Mouse (Mus musculus) neural tube, embryonic 11.5 days (tissue): ENCODE data around the gene Tex48. TPM values are rescaled to one million over a fixed set of nuclear protein-coding genes. Genes with fewer than 3 reads are reported as not detected.

Source experiments
- ATAC-seq: fragments of 200-750 bp; cut with Nextera tagmentation; 2 replicates; pipeline ENCODE4 v1.8.0; 2017; ENCODE audit warnings: moderate number of reproducible peaks, mild to moderate bottlenecking, moderate TSS enrichment, moderate library complexity; ENCODE audit not compliant: insufficient read depth, low FRiP score, low TSS enrichment
- DNase-seq: peaks from one replicate; pipeline ENCODE4 v3.0.0-alpha.2; 2015; ENCODE audit warnings: low spot score
- H3K27ac ChIP-seq: fragments of 300-500 bp; sonication (generic); 2 replicates; pipeline ENCODE4 v1.5.1; 2014; ENCODE audit warnings: low read depth, mild to moderate bottlenecking, low read length
- H3K27me3 ChIP-seq: fragments of 300-500 bp; sonication (generic); 2 replicates; pipeline ENCODE4 v1.6.1; 2014; ENCODE audit warnings: mild to moderate bottlenecking, low read length, mixed read lengths; ENCODE audit not compliant: control insufficient read depth, insufficient read depth
- H3K36me3 ChIP-seq: fragments of 300-500 bp; sonication (generic); 2 replicates; pipeline ENCODE4 v1.6.1; 2014; ENCODE audit warnings: mild to moderate bottlenecking, low read length, moderate library complexity, mixed read lengths; ENCODE audit not compliant: control insufficient read depth, insufficient read depth
- H3K4me1 ChIP-seq: fragments of 300-500 bp; sonication (generic); 2 replicates; pipeline ENCODE4 v1.6.1; 2014; ENCODE audit warnings: low read length, mixed read lengths; ENCODE audit not compliant: control insufficient read depth, insufficient read depth
- H3K4me2 ChIP-seq: fragments of 300-500 bp; sonication (generic); 2 replicates; pipeline ENCODE4 v1.6.1; 2014; ENCODE audit warnings: low read depth, mild to moderate bottlenecking, moderate library complexity
- H3K4me3 ChIP-seq: fragments of 300-500 bp; sonication (generic); 2 replicates; pipeline ENCODE4 v1.5.1; 2014; ENCODE audit warnings: low read depth, low read length
- H3K9ac ChIP-seq: fragments of 300-500 bp; sonication (generic); 2 replicates; pipeline ENCODE4 v1.6.1; 2014; ENCODE audit warnings: mild to moderate bottlenecking, low read length
- H3K9me3 ChIP-seq: fragments of 300-500 bp; sonication (generic); 2 replicates; pipeline ENCODE4 v1.6.1; 2016; ENCODE audit warnings: low read length; ENCODE audit not compliant: control insufficient read depth
- WGBS: fragments of 180-500 bp; shearing (Covaris S2); extraction: QIAGEN DNeasy Blood & Tissue Kit; methylation state at CpG from one replicate; pipeline ENCODE4 v1.1.7; 2014; 5-methylcytosine and 5-hydroxymethylcytosine counted together
- polyA plus RNA-seq: library from polyadenylated mRNA; unstranded; fragments of >200 nt; fragmentation: Nextera tagmentation; extraction: Ambion mirVana; gene quantifications from 2 replicates; pipeline ENCODE4 v1.2.1, GENCODE M21; 2014

The Tex48 gene
- polyA plus RNA-seq, 1 experiment from 2014 or later = not detected

DNA sequence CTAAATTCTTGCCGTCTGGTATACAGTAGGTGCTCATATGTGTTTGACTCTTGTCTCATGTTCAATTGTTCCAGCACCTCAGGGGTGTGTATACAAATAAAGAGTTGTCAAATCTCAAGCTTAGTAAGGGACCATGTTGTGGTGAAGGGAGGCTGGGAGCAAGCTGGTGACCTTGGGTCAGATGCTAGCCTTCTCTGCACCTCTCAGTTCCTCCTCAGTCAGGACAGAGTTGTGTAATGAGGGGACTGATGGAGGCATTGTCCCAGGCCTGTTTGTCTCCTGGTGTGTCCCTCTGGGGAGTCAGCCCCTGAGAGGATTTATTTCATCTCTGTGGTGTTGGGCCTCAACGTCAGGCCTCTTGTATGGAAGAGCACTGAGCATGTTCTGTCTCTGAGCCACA is 36.0 kb downstream of the Tex48 start:
- H3K4me2 ChIP-seq = no peak overlapping the region
- no peak overlapping the region for H3K4me3 ChIP-seq
- H3K9ac ChIP-seq = no peak overlapping the region
- no peaks in the 10 kb centered on the region for H3K36me3 ChIP-seq
- no peaks in the 10 kb centered on the region for H3K4me1 ChIP-seq
- ATAC-seq (no peak), DNase-seq (no peak)
- no peak overlapping the region for H3K27ac ChIP-seq
- H3K9me3 ChIP-seq = no peaks in the 10 kb centered on the region
- H3K27me3 ChIP-seq = no peaks in the 10 kb centered on the region
- 83% methylated on average over 2 of the region's 2 CpGs for WGBS

GRCm38 (mm10) chr4:63585216-63585615 is 37.0 kb downstream of the Tex48 start:
- H3K36me3 ChIP-seq = no peaks in the 10 kb centered on the region
- H3K4me1 ChIP-seq = no peaks in the 10 kb centered on the region
- DNase-seq = no peak
- no peak for ATAC-seq
- H3K9me3 ChIP-seq = no peaks in the 10 kb centered on the region
- no peak overlapping the region for H3K4me3 ChIP-seq
- no peak overlapping the region for H3K9ac ChIP-seq
- 83% methylated on average over 10 of the region's 10 CpGs for WGBS
- H3K4me2 ChIP-seq = no peak overlapping the region
- no peaks in the 10 kb centered on the region for H3K27me3 ChIP-seq
- H3K27ac ChIP-seq = no peak overlapping the region

- no peaks in the 10 kb centered on the region for H3K9me3 ChIP-seq
- DNase-seq (peak; percentile 32), ATAC-seq (no peak)
- no peak overlapping the region for H3K4me3 ChIP-seq
- H3K4me2 ChIP-seq = no peak overlapping the region
- no peaks in the 10 kb centered on the region; the same call in 1 of the 2 replicates for H3K36me3 ChIP-seq
- H3K27ac ChIP-seq = no peak overlapping the region
- no peaks in the 10 kb centered on the region for H3K27me3 ChIP-seq
- no peak overlapping the region for H3K9ac ChIP-seq
- WGBS = 43% methylated on average over 5 of the region's 5 CpGs
- 0 out of 2 replicates have a peak, but pooled peaks cover 2% of the 10 kb centered on the region for H3K4me1 ChIP-seq
Measured at GRCm38 (mm10) chr4:63582580-63582979, 39.6 kb downstream of the Tex48 start.

DNA sequence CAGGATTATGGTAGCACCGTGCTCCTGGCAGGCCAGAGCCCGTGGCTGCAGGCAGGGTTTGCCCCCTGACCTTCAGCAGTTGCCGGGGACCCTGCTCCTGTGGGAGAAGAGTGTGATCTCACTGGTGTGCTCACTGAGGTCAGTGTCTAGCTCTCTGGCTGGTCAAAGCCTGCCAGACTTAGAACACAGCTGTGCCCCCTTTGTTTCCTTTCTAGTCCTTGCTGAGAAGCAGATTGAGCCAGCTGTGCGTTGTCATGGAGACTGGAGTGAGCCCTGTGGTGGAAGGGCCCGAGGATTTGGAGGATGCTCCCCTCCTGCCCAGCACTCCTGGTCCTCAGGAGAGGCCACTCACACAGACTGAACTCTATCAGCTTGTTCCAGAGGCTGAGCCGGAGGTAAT is 42.1 kb downstream of the Tex48 start:
- H3K27ac ChIP-seq = 0 out of 2 replicates have a peak overlapping the region, but pooled peaks have one; percentile 44
- DNase-seq = peak; percentile 60
- H3K9ac ChIP-seq = peak overlapping the region; percentile 26; the same call in 1 of the 2 replicates
- ATAC-seq = peak; percentile 71
- no peaks in the 10 kb centered on the region for H3K9me3 ChIP-seq
- 0 out of 2 replicates have a peak, but pooled peaks cover 2% of the 10 kb centered on the region for H3K4me1 ChIP-seq
- WGBS = 31% methylated on average over 6 of the region's 6 CpGs
- H3K4me2 ChIP-seq = no peak overlapping the region
- no peaks in the 10 kb centered on the region; the same call in 1 of the 2 replicates for H3K36me3 ChIP-seq
- no peaks in the 10 kb centered on the region for H3K27me3 ChIP-seq
- no peak overlapping the region for H3K4me3 ChIP-seq

- Histone ChIP-seq H3K4me3 (no peak overlapping the region), H3K9me3 (no peaks in the 10 kb centered on the region), H3K4me2 (no peak overlapping the region), H3K36me3 (no peaks in the 10 kb centered on the region; the same call in 1 of the 2 replicates), H3K27me3 (no peaks in the 10 kb centered on the region), H3K4me1 (0 out of 2 replicates have a peak, but pooled peaks cover 2% of the 10 kb centered on the region), H3K9ac (no peak overlapping the region), H3K27ac (0 out of 2 replicates have a peak overlapping the region, but pooled peaks have one; percentile 44)
- ATAC-seq (no peak), DNase-seq (no peak)
- 86% methylated on average over 14 of the region's 14 CpGs for WGBS
Measured at GRCm38 (mm10) chr4:63579649-63580048, 42.6 kb downstream of the Tex48 start.

GRCm38 (mm10) chr4:63572621-63573020 is 49.6 kb downstream of the Tex48 start:
- H3K4me3 ChIP-seq = no peak overlapping the region
- no peak overlapping the region for H3K9ac ChIP-seq
- no peak overlapping the region for H3K27ac ChIP-seq
- H3K27me3 ChIP-seq = no peaks in the 10 kb centered on the region
- WGBS = 90% methylated on average over 5 of the region's 5 CpGs
- H3K36me3 ChIP-seq = no peaks in the 10 kb centered on the region; the same call in 1 of the 2 replicates
- H3K9me3 ChIP-seq = no peaks in the 10 kb centered on the region
- no peak overlapping the region for H3K4me2 ChIP-seq
- ATAC-seq (no peak), DNase-seq (no peak)
- H3K4me1 ChIP-seq = no peaks in the 10 kb centered on the region

DNA sequence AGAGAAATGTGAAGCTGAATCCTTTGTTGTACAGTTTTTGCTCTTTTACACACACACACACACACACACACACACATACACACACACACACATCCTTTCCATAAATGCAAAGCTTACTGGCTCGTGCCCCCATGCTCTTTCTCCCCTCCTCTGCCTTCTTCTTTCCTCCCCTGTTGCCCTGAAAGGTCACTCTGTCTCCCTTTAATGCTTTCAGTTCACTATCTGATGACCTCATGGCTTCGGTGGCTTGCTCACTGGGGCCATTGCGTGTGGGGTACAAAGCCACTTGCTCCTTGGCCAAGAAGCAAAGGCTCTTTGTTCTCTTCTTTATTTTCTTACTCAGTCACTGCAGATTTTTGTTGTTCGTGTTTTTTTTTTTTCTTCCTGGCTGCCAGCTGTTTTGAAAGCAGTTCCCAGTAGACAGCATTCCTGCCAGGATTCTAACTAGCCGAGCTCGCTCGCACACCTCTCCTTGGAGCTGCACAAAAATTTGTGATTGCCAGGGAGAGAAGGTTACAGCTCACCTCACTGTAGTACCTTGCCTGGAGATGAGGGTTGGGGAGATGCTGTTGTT is 51.9 kb downstream of the Tex48 start:
- Histone ChIP-seq H3K27me3 (no peaks in the 10 kb centered on the region), H3K27ac (no peak overlapping the region), H3K9me3 (no peaks in the 10 kb centered on the region), H3K4me1 (no peaks in the 10 kb centered on the region), H3K4me3 (no peak overlapping the region), H3K36me3 (no peaks in the 10 kb centered on the region), H3K4me2 (no peak overlapping the region), H3K9ac (no peak overlapping the region)
- no peak for ATAC-seq
- DNase-seq = no peak
- 39% methylated on average over 7 of the region's 7 CpGs for WGBS

DNA sequence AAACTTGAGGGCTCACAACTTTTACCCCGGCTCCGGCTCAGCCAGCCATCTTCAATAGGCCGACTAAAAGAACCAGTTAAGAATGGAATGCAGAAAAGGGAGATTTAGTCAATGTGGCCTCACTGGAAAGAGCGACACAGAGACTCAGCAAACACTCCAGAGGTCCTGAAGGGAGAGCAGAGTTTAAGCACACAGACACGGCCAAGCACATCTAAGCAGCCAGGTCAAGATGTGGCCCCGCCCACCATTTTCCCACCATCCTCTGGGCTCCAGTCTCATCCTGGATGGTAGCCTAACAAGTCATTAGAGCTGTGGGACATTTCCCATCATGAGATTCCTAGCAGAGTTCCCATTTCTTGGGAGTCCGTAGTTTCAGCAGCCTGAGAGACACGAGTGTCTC is 52.9 kb downstream of the Tex48 start:
- ATAC-seq = no peak

GRCm38 (mm10) chr4:63567712-63568390 is 54.4 kb downstream of the Tex48 start:
- no peak overlapping the region for H3K27ac ChIP-seq
- no peaks in the 10 kb centered on the region for H3K4me1 ChIP-seq
- no peaks in the 10 kb centered on the region for H3K27me3 ChIP-seq
- no peaks in the 10 kb centered on the region for H3K36me3 ChIP-seq
- H3K4me2 ChIP-seq = no peak overlapping the region
- WGBS = 92% methylated on average over 8 of the region's 10 CpGs
- no peak overlapping the region for H3K4me3 ChIP-seq
- no peaks in the 10 kb centered on the region for H3K9me3 ChIP-seq
- DNase-seq (no peak), ATAC-seq (no peak)
- H3K9ac ChIP-seq = no peak overlapping the region

More for the DNA sequence above, 52.9 kb downstream of the Tex48 start:
- Histone ChIP-seq H3K27ac (no peak overlapping the region), H3K4me3 (no peak overlapping the region), H3K9me3 (no peaks in the 10 kb centered on the region), H3K36me3 (no peaks in the 10 kb centered on the region), H3K27me3 (no peaks in the 10 kb centered on the region), H3K9ac (no peak overlapping the region), H3K4me2 (no peak overlapping the region), H3K4me1 (no peaks in the 10 kb centered on the region)
- 94% methylated on average over 8 of the region's 8 CpGs for WGBS
- no peak for DNase-seq
